Mouse (Mus musculus) midbrain, embryonic 12.5 days (tissue): ENCODE data around the gene Adamts18. TPM values are rescaled to one million over a fixed set of nuclear protein-coding genes. Genes with fewer than 3 reads are reported as not detected.

ENCODE experiments used
- ATAC-seq: fragments of 200-750 bp; cut with Nextera tagmentation; 2 replicates; pipeline ENCODE4 v1.8.0; 2017; ENCODE audit warnings: low read depth, moderate TSS enrichment, moderate library complexity; ENCODE audit not compliant: low FRiP score
- H3K27ac ChIP-seq: fragments of 300-500 bp; sonication (generic); replicated peaks from 2 replicates; pipeline ENCODE4 v1.5.1; 2016; ENCODE audit warnings: mild to moderate bottlenecking
- H3K27me3 ChIP-seq: fragments of 300-500 bp; sonication (generic); 2 replicates; pipeline ENCODE4 v1.6.1; 2016; ENCODE audit warnings: mild to moderate bottlenecking
- H3K36me3 ChIP-seq: fragments of 300-500 bp; sonication (generic); 2 replicates; pipeline ENCODE4 v1.6.1; 2016
- H3K4me1 ChIP-seq: fragments of 300-500 bp; sonication (generic); 2 replicates; pipeline ENCODE4 v1.6.1; 2016
- H3K4me2 ChIP-seq: fragments of 300-500 bp; sonication (generic); replicated peaks from 2 replicates; pipeline ENCODE4 v1.6.1; 2016; ENCODE audit warnings: mild to moderate bottlenecking, moderate library complexity
- H3K4me3 ChIP-seq: fragments of 300-500 bp; sonication (generic); 2 replicates; pipeline ENCODE4 v1.5.1; 2016; ENCODE audit warnings: mild to moderate bottlenecking
- H3K9ac ChIP-seq: fragments of 300-500 bp; sonication (generic); replicated peaks from 2 replicates; pipeline ENCODE4 v1.6.1; 2016; ENCODE audit warnings: mild to moderate bottlenecking, moderate library complexity
- H3K9me3 ChIP-seq: fragments of 300-500 bp; sonication (generic); 2 replicates; pipeline ENCODE4 v1.6.1; 2016; ENCODE audit warnings: mild to moderate bottlenecking
- WGBS: fragments of 180-500 bp; shearing (Covaris S2); methylation state at CpG from one replicate; pipeline ENCODE4 v1.1.7; 2016; 5-methylcytosine and 5-hydroxymethylcytosine counted together
- polyA plus RNA-seq: library from polyadenylated mRNA; unstranded; fragments of >200 nt; fragmentation: Nextera tagmentation; extraction: Ambion mirVana; gene quantifications from 2 replicates; pipeline ENCODE4 v1.2.1, GENCODE M21; 2016

Gene Adamts18
- polyA plus RNA-seq, 1 experiment from 2014 or later = 1.1 TPM

DNA sequence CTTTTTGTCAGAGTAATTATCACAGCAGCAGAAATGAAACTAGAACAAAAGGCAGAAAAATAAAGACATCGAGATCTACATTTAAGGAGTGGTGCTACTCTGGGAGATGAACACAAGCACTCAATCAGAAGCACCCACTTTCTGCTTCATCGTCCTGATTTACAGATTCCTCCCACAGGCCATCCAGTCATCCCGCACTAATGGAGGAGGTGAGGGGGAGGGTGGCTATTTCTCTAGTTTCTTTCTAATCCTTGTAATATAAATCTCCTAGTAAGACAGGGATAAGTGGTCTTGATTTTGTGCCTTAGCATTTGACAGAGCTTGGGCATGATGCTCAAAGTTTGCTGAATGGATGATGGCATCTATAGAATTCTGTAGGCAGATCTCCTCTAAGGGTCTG lies 57.5 kb downstream of the Adamts18 start:
- no peak for ATAC-seq
- H3K4me3 ChIP-seq = no peak overlapping the region
- H3K4me2 ChIP-seq = no peak overlapping the region
- H3K9ac ChIP-seq = no peak overlapping the region
- H3K27me3 ChIP-seq = no peaks in the 10 kb centered on the region
- H3K4me1 ChIP-seq = no peaks in the 10 kb centered on the region
- no peaks in the 10 kb centered on the region for H3K9me3 ChIP-seq
- no peak overlapping the region for H3K27ac ChIP-seq
- WGBS = no CpG with 5 or more reads among the region's 3 CpGs
- H3K36me3 ChIP-seq = no peaks in the 10 kb centered on the region

DNA sequence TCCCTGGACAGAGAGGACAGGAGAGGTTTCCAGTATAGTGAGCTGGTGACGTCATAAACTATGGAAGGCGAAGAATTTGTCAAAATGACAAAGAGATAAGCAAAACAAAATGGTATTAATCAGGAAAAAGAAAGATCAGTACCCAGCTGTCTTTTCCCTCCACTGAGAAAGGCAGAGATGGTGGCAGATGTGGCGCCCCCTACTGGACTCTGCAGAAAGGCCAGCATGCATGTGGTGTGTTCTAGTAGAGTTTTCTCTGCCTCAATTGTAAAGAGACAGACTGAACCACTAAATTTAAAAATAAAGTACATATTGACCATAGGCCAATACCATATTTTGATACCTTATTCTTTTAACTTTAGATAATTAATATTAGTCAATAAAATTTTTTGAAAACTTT lies 64.8 kb downstream of the Adamts18 start:
- no peak overlapping the region for H3K9ac ChIP-seq
- H3K27ac ChIP-seq = no peak overlapping the region
- H3K4me1 ChIP-seq = no peaks in the 10 kb centered on the region
- no peaks in the 10 kb centered on the region for H3K9me3 ChIP-seq
- H3K36me3 ChIP-seq = no peaks in the 10 kb centered on the region
- WGBS = no CpG with 5 or more reads among the region's 3 CpGs
- H3K4me2 ChIP-seq = no peak overlapping the region
- no peak overlapping the region for H3K4me3 ChIP-seq
- H3K27me3 ChIP-seq = no peaks in the 10 kb centered on the region
- no peak for ATAC-seq

DNA sequence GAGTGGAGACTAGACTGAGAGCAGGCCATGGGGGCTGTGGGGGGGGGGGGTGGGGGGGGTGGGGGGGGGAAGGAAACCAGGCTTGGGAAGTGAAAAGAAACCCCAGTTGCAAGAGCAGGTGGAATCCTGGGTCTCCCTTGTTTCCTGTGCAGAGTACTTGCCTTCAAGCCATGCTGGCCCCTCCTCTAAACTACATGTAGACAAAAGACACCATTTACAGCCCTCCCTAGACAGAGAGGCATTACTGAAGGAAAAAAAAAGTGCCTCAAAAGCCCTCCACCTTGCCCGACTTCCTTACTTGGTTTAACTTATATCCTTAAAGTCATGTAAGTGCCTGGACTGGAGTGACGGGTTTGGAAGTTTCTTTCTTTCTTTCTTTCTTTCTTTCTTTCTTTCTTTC lies 67.0 kb downstream of the Adamts18 start:
- no peak overlapping the region for H3K27ac ChIP-seq
- ATAC-seq = no peak
- H3K4me1 ChIP-seq = no peaks in the 10 kb centered on the region
- WGBS = 30% methylated on average over 2 of the region's 2 CpGs
- H3K4me2 ChIP-seq = no peak overlapping the region
- no peaks in the 10 kb centered on the region for H3K9me3 ChIP-seq
- H3K36me3 ChIP-seq = no peaks in the 10 kb centered on the region
- H3K4me3 ChIP-seq = no peak overlapping the region
- H3K27me3 ChIP-seq = no peaks in the 10 kb centered on the region
- H3K9ac ChIP-seq = no peak overlapping the region

DNA sequence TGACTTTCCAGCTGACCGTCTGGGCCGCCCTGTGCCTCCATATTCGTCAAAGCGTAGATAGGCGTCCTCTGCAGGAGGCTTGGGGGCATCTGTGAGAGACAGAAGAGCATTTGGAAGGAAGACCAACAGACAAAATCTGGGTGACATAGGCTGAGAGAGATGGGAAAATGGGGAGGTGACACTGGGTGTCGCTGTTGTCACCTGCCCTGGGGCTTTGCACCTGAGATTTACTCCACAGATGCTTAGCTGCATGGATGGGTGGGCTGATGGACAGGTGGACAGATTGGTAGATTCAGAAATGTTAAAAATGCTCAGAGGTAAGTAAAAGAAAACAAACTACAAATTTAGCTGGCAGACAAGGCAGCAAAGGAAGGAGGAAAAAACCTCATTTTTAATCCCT lies 73.2 kb downstream of the Adamts18 start:
- no peaks in the 10 kb centered on the region for H3K36me3 ChIP-seq
- no peak overlapping the region for H3K9ac ChIP-seq
- no peaks in the 10 kb centered on the region for H3K4me1 ChIP-seq
- no peaks in the 10 kb centered on the region for H3K9me3 ChIP-seq
- H3K4me3 ChIP-seq = no peak overlapping the region
- no peak overlapping the region for H3K4me2 ChIP-seq
- H3K27ac ChIP-seq = no peak overlapping the region
- no peaks in the 10 kb centered on the region for H3K27me3 ChIP-seq
- 87% methylated on average over 6 of the region's 6 CpGs for WGBS
- no peak for ATAC-seq

DNA sequence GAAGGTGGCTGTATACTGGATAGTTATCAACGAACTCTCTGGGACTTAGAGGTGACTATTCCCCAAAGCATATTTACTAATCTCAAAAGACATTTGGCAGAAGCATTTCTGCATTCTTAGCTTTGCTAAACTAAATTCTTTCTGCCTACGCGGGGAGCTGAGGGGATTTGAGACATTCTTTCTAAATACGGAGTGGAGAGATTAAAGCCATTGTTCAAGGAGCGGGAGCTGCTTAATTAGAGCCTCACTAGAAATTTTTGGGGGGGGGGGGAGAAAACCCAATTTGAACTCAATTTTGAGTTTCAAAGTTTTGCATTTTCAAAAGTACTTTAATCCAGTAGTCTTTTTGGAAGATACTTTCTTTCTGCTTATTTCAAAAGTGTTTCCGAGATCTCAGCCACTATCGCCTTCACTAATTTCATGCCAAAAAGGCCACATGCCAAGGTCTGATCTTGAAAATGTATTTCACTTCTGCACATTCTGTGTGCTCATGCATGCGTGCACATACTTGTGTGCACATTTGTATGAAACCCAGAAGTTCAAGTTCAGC lies 79.6 kb downstream of the Adamts18 start:
- H3K4me1 ChIP-seq = 0 out of 2 replicates have a peak, but pooled peaks cover 5% of the 10 kb centered on the region
- H3K27me3 ChIP-seq = no peaks in the 10 kb centered on the region
- no peak overlapping the region for H3K4me2 ChIP-seq
- no peak overlapping the region for H3K9ac ChIP-seq
- no peaks in the 10 kb centered on the region for H3K36me3 ChIP-seq
- ATAC-seq = no peak
- no peak overlapping the region for H3K27ac ChIP-seq
- H3K9me3 ChIP-seq = no peaks in the 10 kb centered on the region
- no peak overlapping the region for H3K4me3 ChIP-seq
- 33% methylated on average over 8 of the region's 8 CpGs for WGBS

DNA sequence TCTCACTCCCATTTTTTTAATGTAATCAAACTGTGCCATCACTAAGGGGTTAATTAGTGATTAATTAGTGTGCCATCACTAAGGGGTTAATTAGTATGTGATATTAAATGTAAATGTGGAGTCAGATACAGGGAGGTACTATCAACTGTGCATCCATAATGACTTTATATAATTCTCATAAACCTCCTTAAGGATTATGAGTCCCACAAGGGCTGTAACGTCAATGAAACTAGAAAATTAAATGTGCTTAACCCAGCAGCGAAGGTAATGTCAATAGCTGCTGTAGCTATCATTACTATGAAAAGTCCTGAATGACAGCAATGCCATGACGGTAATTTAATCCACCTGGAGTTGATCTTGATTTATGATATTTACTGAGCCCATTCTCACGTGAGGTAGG lies 83.4 kb downstream of the Adamts18 start:
- H3K4me1 ChIP-seq = 0 out of 2 replicates have a peak, but pooled peaks cover 5% of the 10 kb centered on the region
- no peak overlapping the region for H3K4me2 ChIP-seq
- no peak overlapping the region for H3K27ac ChIP-seq
- no peaks in the 10 kb centered on the region for H3K36me3 ChIP-seq
- 78% methylated on average over 4 of the region's 4 CpGs for WGBS
- H3K4me3 ChIP-seq = no peak overlapping the region
- H3K9ac ChIP-seq = no peak overlapping the region
- H3K9me3 ChIP-seq = no peaks in the 10 kb centered on the region
- ATAC-seq = no peak
- no peaks in the 10 kb centered on the region for H3K27me3 ChIP-seq

DNA sequence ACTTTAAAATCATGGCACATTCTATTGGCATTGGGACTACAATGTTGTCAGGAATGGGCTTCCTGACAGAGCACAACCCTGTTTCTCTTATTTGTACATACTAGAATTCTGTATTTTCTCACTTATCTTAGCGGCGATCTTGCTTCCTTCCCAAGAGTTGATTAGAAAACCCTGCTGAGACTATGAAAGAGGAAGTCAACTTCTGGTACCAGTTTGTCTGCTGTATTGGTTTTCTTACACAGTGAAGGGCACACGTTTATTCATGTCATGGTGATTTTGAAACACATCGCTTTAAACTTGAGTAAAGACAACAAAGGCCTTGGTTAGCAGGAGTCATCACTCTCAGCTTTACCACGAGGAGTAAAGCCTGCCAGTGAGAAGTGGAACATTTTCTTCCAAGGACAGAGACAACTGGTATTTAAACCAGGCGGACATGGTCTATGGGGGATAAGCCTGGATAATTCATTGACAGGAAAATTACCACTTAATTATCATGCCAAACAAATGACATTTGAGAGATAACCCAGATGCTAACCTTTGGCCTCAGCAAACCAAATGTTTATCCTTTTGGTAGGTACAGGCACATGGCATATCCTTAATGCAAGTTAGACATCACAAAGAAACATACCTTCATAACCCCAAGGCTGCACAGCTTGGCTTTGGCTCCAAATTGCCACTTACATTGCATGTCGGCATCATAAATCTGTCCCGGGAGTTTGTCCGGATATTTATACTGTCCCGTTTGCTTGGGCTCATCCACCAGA lies 84.8 kb downstream of the Adamts18 start:
- H3K4me3 ChIP-seq = no peak overlapping the region
- ATAC-seq = no peak
- H3K9me3 ChIP-seq = no peaks in the 10 kb centered on the region
- no peaks in the 10 kb centered on the region for H3K36me3 ChIP-seq
- no peak overlapping the region for H3K4me2 ChIP-seq
- 0 out of 2 replicates have a peak, but pooled peaks cover 1% of the 10 kb centered on the region for H3K4me1 ChIP-seq
- no peak overlapping the region for H3K9ac ChIP-seq
- WGBS = 75% methylated on average over 10 of the region's 10 CpGs
- no peak overlapping the region for H3K27ac ChIP-seq
- no peaks in the 10 kb centered on the region for H3K27me3 ChIP-seq

DNA sequence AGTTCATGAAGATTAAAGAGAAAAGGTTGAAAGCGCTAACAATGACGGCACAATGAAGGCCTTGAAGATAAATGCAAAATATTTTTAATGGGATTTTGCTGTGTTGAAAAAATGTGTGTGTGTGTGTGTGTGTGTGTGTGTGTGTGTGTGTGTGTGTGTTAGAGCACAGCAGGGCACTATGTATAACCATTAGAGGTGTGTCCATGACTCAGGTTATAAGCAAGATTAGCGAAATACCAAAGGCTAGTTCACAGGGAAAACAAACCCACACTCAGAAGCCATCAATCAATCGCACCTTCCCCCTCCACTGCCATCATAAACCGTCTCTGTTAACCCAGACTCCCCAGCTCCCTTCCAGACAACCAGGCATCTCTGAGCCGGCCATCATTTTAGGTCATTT lies 86.4 kb downstream of the Adamts18 start:
- Histone ChIP-seq H3K27me3 (no peaks in the 10 kb centered on the region), H3K27ac (no peak overlapping the region), H3K4me1 (no peaks in the 10 kb centered on the region), H3K4me2 (no peak overlapping the region), H3K4me3 (no peak overlapping the region), H3K9me3 (no peaks in the 10 kb centered on the region), H3K36me3 (no peaks in the 10 kb centered on the region), H3K9ac (no peak overlapping the region)
- WGBS = 84% methylated on average over 6 of the region's 6 CpGs
- no peak for ATAC-seq

DNA sequence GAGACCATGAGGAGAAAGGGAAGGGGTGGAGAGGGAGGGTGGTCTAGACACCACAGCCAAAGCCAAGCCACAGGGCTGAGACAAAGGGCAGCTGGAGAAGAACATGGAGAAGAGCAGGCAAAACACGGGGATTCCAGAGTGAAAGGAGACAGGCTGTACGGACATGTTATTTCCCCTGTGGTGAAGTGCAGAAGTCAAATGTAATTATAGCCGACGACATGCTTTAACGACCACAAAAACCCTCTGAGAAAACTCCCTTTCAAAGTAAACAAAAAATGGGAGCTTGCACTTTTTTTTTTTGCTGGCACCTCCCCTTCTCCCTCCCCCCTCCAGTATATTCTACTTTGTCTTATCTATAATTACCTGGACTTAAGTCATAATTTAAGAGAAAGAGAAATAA lies 92.7 kb downstream of the Adamts18 start:
- no peak overlapping the region for H3K9ac ChIP-seq
- H3K27me3 ChIP-seq = no peaks in the 10 kb centered on the region
- WGBS = 84% methylated on average over 5 of the region's 5 CpGs
- H3K4me1 ChIP-seq = no peaks in the 10 kb centered on the region
- no peak overlapping the region for H3K4me2 ChIP-seq
- H3K4me3 ChIP-seq = no peak overlapping the region
- H3K27ac ChIP-seq = no peak overlapping the region
- no peaks in the 10 kb centered on the region for H3K9me3 ChIP-seq
- no peak for ATAC-seq
- no peaks in the 10 kb centered on the region for H3K36me3 ChIP-seq

DNA sequence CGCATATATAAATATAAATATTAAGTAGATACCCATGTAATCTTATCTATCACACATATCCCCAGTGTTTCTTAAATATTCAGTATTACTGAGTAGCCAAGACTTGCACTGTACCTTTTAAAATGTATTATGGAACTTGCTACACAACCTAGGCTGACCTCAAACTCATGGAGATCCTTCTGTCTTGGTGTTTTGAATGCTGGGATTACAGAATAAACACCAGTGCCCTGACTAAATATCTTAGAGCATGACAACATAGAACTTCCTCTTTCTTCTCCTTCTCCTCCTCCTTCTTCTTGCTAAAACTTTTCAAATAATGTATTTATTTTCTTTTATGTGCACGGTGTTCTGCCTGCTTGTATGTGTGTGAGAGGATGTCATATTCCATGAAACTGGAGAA lies 95.4 kb downstream of the Adamts18 start:
- no peaks in the 10 kb centered on the region for H3K27me3 ChIP-seq
- no peak for ATAC-seq
- no peak overlapping the region for H3K9ac ChIP-seq
- WGBS = 91% methylated on average over 2 of the region's 2 CpGs
- no peak overlapping the region for H3K4me3 ChIP-seq
- no peaks in the 10 kb centered on the region for H3K4me1 ChIP-seq
- H3K9me3 ChIP-seq = no peaks in the 10 kb centered on the region
- H3K4me2 ChIP-seq = no peak overlapping the region
- no peak overlapping the region for H3K27ac ChIP-seq
- no peaks in the 10 kb centered on the region for H3K36me3 ChIP-seq

DNA sequence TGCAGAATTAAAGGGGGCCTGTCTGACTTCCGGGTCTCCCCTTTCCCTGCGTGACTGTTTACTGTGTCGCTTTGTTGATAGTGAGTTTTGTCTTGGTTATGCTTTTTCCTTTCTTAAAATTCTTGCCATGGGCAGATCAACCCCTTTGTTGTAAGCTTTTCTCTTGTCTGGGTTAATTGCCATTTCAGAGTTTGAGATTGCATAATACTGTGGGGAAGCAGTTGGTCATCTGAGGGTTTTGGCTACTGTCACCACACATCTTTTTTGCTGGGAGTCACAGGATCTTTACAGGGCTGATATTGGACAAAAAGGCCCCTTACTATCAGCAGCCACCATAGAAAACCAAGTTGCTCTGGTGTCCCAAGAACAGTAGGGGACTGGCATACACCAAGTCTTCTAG lies 96.2 kb downstream of the Adamts18 start:
- Histone ChIP-seq H3K36me3 (no peaks in the 10 kb centered on the region), H3K4me1 (no peaks in the 10 kb centered on the region), H3K4me3 (no peak overlapping the region), H3K9ac (no peak overlapping the region), H3K27ac (no peak overlapping the region), H3K4me2 (no peak overlapping the region), H3K9me3 (no peaks in the 10 kb centered on the region), H3K27me3 (no peaks in the 10 kb centered on the region)
- ATAC-seq = no peak
- 84% methylated on average over 3 of the region's 3 CpGs for WGBS

DNA sequence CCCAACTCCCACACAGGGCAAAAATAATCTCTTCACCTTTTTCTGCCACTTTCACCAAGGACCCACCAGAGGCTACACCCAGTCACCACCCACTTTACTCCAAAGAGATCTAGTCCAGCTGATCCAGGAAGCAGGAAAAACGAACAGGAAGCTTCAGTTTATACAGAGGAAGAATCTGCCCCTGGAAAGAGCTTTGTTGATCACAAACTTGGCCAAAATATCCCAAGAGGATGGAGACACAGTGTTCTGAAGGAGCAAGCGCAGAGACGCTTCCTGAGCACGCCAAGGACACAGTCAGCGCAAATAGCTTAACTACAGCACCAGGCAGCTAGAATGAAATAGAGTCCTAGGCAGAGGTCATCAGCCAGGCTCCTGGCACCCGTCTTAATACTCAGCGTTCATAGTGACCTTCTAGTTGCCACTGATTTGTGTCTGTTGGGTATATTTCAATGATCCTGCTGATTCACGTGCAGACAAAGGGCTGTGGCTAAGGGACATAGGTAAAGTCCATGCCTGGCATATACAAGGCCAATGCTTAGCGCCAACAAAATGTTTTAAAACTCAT lies 113.0 kb downstream of the Adamts18 start:
- H3K4me2 ChIP-seq = no peak overlapping the region
- no peak for ATAC-seq
- H3K9ac ChIP-seq = no peak overlapping the region
- no peak overlapping the region for H3K4me3 ChIP-seq
- no peaks in the 10 kb centered on the region for H3K36me3 ChIP-seq
- WGBS = 84% methylated on average over 9 of the region's 9 CpGs
- H3K27ac ChIP-seq = no peak overlapping the region
- no peaks in the 10 kb centered on the region for H3K27me3 ChIP-seq
- no peaks in the 10 kb centered on the region for H3K4me1 ChIP-seq
- H3K9me3 ChIP-seq = no peaks in the 10 kb centered on the region
